Mouse (Mus musculus) stomach, postnatal 0 days (tissue): ENCODE measurements around the gene Avp.

Source experiments
- CTCF ChIP-seq: IDR thresholded peaks from 2 replicates; pipeline ENCODE4 v1.5.1; 2016; ENCODE audit warnings: antibody characterized with exemption, low read depth, mild to moderate bottlenecking, moderate library complexity
- EP300 ChIP-seq: optimal IDR thresholded peaks from 2 replicates; pipeline ENCODE3; 2016; ENCODE audit warnings: antibody characterized with exemption

GRCm38 (mm10) chr2:130564063-130564462, 18.3 kb downstream of the Avp start:
- TF ChIP-seq CTCF, result no peak
- TF ChIP-seq EP300, result no peak
